Mouse (Mus musculus): Measurements from ENCODE around the gene Igflr1. TPM values are rescaled to one million over a fixed set of nuclear protein-coding genes. Genes with fewer than 3 reads are reported as not detected.

The Igflr1 gene
- polyA plus RNA-seq, 1 experiment from 2014 or later: 1.6 TPM

Small RNA genes lying within 50 kb of the gene (microRNA-seq; reads per million reads assigned to microRNA genes)
- gene Gm38670: 5.3 reads per million, percentile 13 among the genes with 10 or more reads in this experiment
- gene Mir3569: not detected

Other genes with a start within 250 kb of the Igflr1 start
- gene E130208F15Rik, start 243.7 kb upstream of the Igflr1 start, polyA plus RNA-seq (2015; fragmentation: Nextera tagmentation; extraction: Ambion mirVana): 1.3 and 1.8 TPM in 2 replicates
- gene Sdhaf1, start 241.5 kb upstream of the Igflr1 start, polyA plus RNA-seq (2015; fragmentation: Nextera tagmentation; extraction: Ambion mirVana): 6.4 and 6.6 TPM in 2 replicates
- gene Lrfn3, start 202.7 kb upstream of the Igflr1 start, polyA plus RNA-seq (2015; fragmentation: Nextera tagmentation; extraction: Ambion mirVana): 1.4 and 1.5 TPM in 2 replicates
- 65.8 and 80.0 TPM in 2 replicates for gene Tyrobp, start 151.7 kb upstream of the Igflr1 start, polyA plus RNA-seq (2015; fragmentation: Nextera tagmentation; extraction: Ambion mirVana)
- 2.7 and 4.0 TPM in 2 replicates for gene Hcst, start 145.6 kb upstream of the Igflr1 start, polyA plus RNA-seq (2015; fragmentation: Nextera tagmentation; extraction: Ambion mirVana)
- 1.2 TPM in 2 replicates for gene Nfkbid, start 143.7 kb upstream of the Igflr1 start, polyA plus RNA-seq (2015; fragmentation: Nextera tagmentation; extraction: Ambion mirVana)
- 4.6 and 4.7 TPM in 2 replicates for gene Aplp1, start 119.9 kb upstream of the Igflr1 start, polyA plus RNA-seq (2015; fragmentation: Nextera tagmentation; extraction: Ambion mirVana)
- 0.16 and 0.20 TPM in 2 replicates for gene Kirrel2, start 107.7 kb upstream of the Igflr1 start, polyA plus RNA-seq (2015; fragmentation: Nextera tagmentation; extraction: Ambion mirVana)
- gene Nphs1, start 107.1 kb upstream of the Igflr1 start, polyA plus RNA-seq (2015; fragmentation: Nextera tagmentation; extraction: Ambion mirVana): 0.13 and 0.17 TPM in 2 replicates
- gene Prodh2, start 71.8 kb upstream of the Igflr1 start, polyA plus RNA-seq (2015; fragmentation: Nextera tagmentation; extraction: Ambion mirVana): 28.1 and 28.6 TPM in 2 replicates
- gene Arhgap33, start 30.4 kb upstream of the Igflr1 start, polyA plus RNA-seq (2015; fragmentation: Nextera tagmentation; extraction: Ambion mirVana): 2.0 and 2.3 TPM in 2 replicates
- 4.4 and 4.6 TPM in 2 replicates for gene Hspb6, start 13.2 kb upstream of the Igflr1 start, polyA plus RNA-seq (2015; fragmentation: Nextera tagmentation; extraction: Ambion mirVana)
- 1.8 and 2.3 TPM in 2 replicates for gene Proser3, start 13.1 kb upstream of the Igflr1 start, polyA plus RNA-seq (2015; fragmentation: Nextera tagmentation; extraction: Ambion mirVana)
- gene Lin37, start 5.6 kb upstream of the Igflr1 start, polyA plus RNA-seq (2015; fragmentation: Nextera tagmentation; extraction: Ambion mirVana): 25.3 and 31.9 TPM in 2 replicates
- 49.4 TPM in 2 replicates for gene U2af1l4, start 2.1 kb upstream of the Igflr1 start, polyA plus RNA-seq (2015; fragmentation: Nextera tagmentation; extraction: Ambion mirVana)
- 3.4 and 3.8 TPM in 2 replicates for gene Gm49396, start 2.1 kb upstream of the Igflr1 start, polyA plus RNA-seq (2015; fragmentation: Nextera tagmentation; extraction: Ambion mirVana)
- gene Psenen, start 1.8 kb upstream of the Igflr1 start, polyA plus RNA-seq (2015; fragmentation: Nextera tagmentation; extraction: Ambion mirVana): 80.1 and 81.3 TPM in 2 replicates
- 2.8 and 3.8 TPM in 2 replicates for gene Kmt2b, start 23.3 kb downstream of the Igflr1 start, polyA plus RNA-seq (2015; fragmentation: Nextera tagmentation; extraction: Ambion mirVana)
- 0.09 and 0.20 TPM in 2 replicates for gene Zbtb32, start 33.5 kb downstream of the Igflr1 start, polyA plus RNA-seq (2015; fragmentation: Nextera tagmentation; extraction: Ambion mirVana)
- gene Upk1a, start 47.4 kb downstream of the Igflr1 start, polyA plus RNA-seq (2015; fragmentation: Nextera tagmentation; extraction: Ambion mirVana): 0.09 and 0.50 TPM in 2 replicates
- gene Cox6b1, start 60.7 kb downstream of the Igflr1 start, polyA plus RNA-seq (2015; fragmentation: Nextera tagmentation; extraction: Ambion mirVana): 690 and 705 TPM in 2 replicates
- 0.09 TPM in 1 of 2 replicates, not detected in the other for gene Etv2, start 70.4 kb downstream of the Igflr1 start, polyA plus RNA-seq (2015; fragmentation: Nextera tagmentation; extraction: Ambion mirVana)
- gene Rbm42, start 84.9 kb downstream of the Igflr1 start, polyA plus RNA-seq (2015; fragmentation: Nextera tagmentation; extraction: Ambion mirVana): 58.0 and 59.4 TPM in 2 replicates
- gene Haus5, start 99.6 kb downstream of the Igflr1 start, polyA plus RNA-seq (2015; fragmentation: Nextera tagmentation; extraction: Ambion mirVana): 38.2 and 38.7 TPM in 2 replicates
- not detected in 2 replicates for gene Pmis2, start 106.2 kb downstream of the Igflr1 start, polyA plus RNA-seq (2015; fragmentation: Nextera tagmentation; extraction: Ambion mirVana)
- 0.34 and 0.37 TPM in 2 replicates for gene 2200002J24Rik, start 133.5 kb downstream of the Igflr1 start, polyA plus RNA-seq (2015; fragmentation: Nextera tagmentation; extraction: Ambion mirVana)
- gene Atp4a, start 146.8 kb downstream of the Igflr1 start, polyA plus RNA-seq (2015; fragmentation: Nextera tagmentation; extraction: Ambion mirVana): 1.1 and 1.7 TPM in 2 replicates
- 108 and 121 TPM in 2 replicates for gene Tmem147, start 164.1 kb downstream of the Igflr1 start, polyA plus RNA-seq (2015; fragmentation: Nextera tagmentation; extraction: Ambion mirVana)
- gene Gapdhs, start 178.3 kb downstream of the Igflr1 start, polyA plus RNA-seq (2015; fragmentation: Nextera tagmentation; extraction: Ambion mirVana): not detected in 2 replicates
- 0.08 and 0.22 TPM in 2 replicates for gene Sbsn, start 186.0 kb downstream of the Igflr1 start, polyA plus RNA-seq (2015; fragmentation: Nextera tagmentation; extraction: Ambion mirVana)
- 0.17 TPM in 1 of 2 replicates, not detected in the other for gene Dmkn, start 198.3 kb downstream of the Igflr1 start, polyA plus RNA-seq (2015; fragmentation: Nextera tagmentation; extraction: Ambion mirVana)
- gene Krtdap, start 222.5 kb downstream of the Igflr1 start, polyA plus RNA-seq (2015; fragmentation: Nextera tagmentation; extraction: Ambion mirVana): 0.27 TPM in 1 of 2 replicates, not detected in the other

Measured in liver, embryonic 13.5 days (tissue).